Mouse (Mus musculus): Measurements from ENCODE around the gene Pskh1. TPM values are rescaled to one million over a fixed set of nuclear protein-coding genes. Genes with fewer than 3 reads are reported as not detected.

The Pskh1 gene
- polyA plus RNA-seq, 1 experiment from 2014 or later: 29.9 TPM

GRCm38 (mm10) chr8:105919390-105919789, 19.1 kb downstream of the Pskh1 start:
- DNase-seq (ENCODE audit: low spot score): no peak
- Histone ChIP-seq H3K4me1 (no peaks in the 10 kb centered on the region), H3K27ac (replicated peaks) (no peak overlapping the region), H3K9me3 (replicated peaks) (no peaks in the 10 kb centered on the region), H3K36me3 (peaks cover 42% of the 10 kb centered on the region), H3K4me3 (no peak overlapping the region), H3K27me3 (ENCODE audit: low read depth, poor library complexity, severe bottlenecking) (no peaks in the 10 kb centered on the region)
- WGBS: 90% methylated on average over 3 of the region's 3 CpGs

- Histone ChIP-seq H3K9me3 (replicated peaks) (no peaks in the 10 kb centered on the region), H3K36me3 (peaks cover 24% of the 10 kb centered on the region), H3K27me3 (ENCODE audit: low read depth, poor library complexity, severe bottlenecking) (no peaks in the 10 kb centered on the region), H3K4me1 (0 out of 2 replicates have a peak, but pooled peaks cover 4% of the 10 kb centered on the region), H3K27ac (replicated peaks) (no peak overlapping the region), H3K4me3 (no peak overlapping the region)
- no peak for DNase-seq (ENCODE audit: low spot score)
- 73% methylated on average over 3 of the region's 3 CpGs for WGBS
Measured at GRCm38 (mm10) chr8:105925123-105925522, 24.9 kb downstream of the Pskh1 start.

GRCm38 (mm10) chr8:105930602-105931001, 30.4 kb downstream of the Pskh1 start:
- peak overlapping the region; percentile 75 for H3K27ac ChIP-seq (replicated peaks)

GRCm38 (mm10) chr8:105931271-105931670, 31.0 kb downstream of the Pskh1 start:
- DNase-seq (ENCODE audit: low spot score): no peak
- H3K4me1 ChIP-seq: peaks cover 10% of the 10 kb centered on the region
- H3K36me3 ChIP-seq: peaks cover 31% of the 10 kb centered on the region
- H3K27ac ChIP-seq (replicated peaks): no peak overlapping the region
- H3K9me3 ChIP-seq (replicated peaks): no peaks in the 10 kb centered on the region
- H3K4me3 ChIP-seq: no peak overlapping the region
- WGBS: 91% methylated on average over 3 of the region's 3 CpGs
- H3K27me3 ChIP-seq (ENCODE audit: low read depth, poor library complexity, severe bottlenecking): no peaks in the 10 kb centered on the region

More at GRCm38 (mm10) chr8:105930602-105931001, 30.4 kb downstream of the Pskh1 start:
- H3K27me3 ChIP-seq (ENCODE audit: low read depth, poor library complexity, severe bottlenecking): no peaks in the 10 kb centered on the region
- peaks cover 31% of the 10 kb centered on the region for H3K36me3 ChIP-seq
- 16% methylated on average over 8 of the region's 8 CpGs for WGBS
- H3K9me3 ChIP-seq (replicated peaks): no peaks in the 10 kb centered on the region
- peaks cover 7% of the 10 kb centered on the region for H3K4me1 ChIP-seq
- DNase-seq (ENCODE audit: low spot score): peak; percentile 82
- H3K4me3 ChIP-seq: no peak overlapping the region

GRCm38 (mm10) chr8:105932525-105932924, 32.3 kb downstream of the Pskh1 start:
- H3K36me3 ChIP-seq: peaks cover 31% of the 10 kb centered on the region
- no peaks in the 10 kb centered on the region for H3K27me3 ChIP-seq (ENCODE audit: low read depth, poor library complexity, severe bottlenecking)
- DNase-seq (ENCODE audit: low spot score): no peak
- H3K27ac ChIP-seq (replicated peaks): no peak overlapping the region
- H3K9me3 ChIP-seq (replicated peaks): no peaks in the 10 kb centered on the region
- H3K4me3 ChIP-seq: no peak overlapping the region
- WGBS: 94% methylated on average over 11 of the region's 11 CpGs
- peaks cover 16% of the 10 kb centered on the region for H3K4me1 ChIP-seq

- Histone ChIP-seq H3K4me3 (no peak within 1 kb of the TSS), H3K36me3 (peaks cover 31% of the 10 kb centered on the region), H3K4me1 (peaks cover 25% of the 10 kb centered on the region), H3K27ac (replicated peaks) (no peak within 1 kb of the TSS), H3K27me3 (ENCODE audit: low read depth, poor library complexity, severe bottlenecking) (no peaks in the 10 kb centered on the region), H3K9me3 (replicated peaks) (no peaks in the 10 kb centered on the region)
- DNase-seq (ENCODE audit: low spot score): no peak
- WGBS: 96% methylated on average over 2 of the region's 2 CpGs
Measured at GRCm38 (mm10) chr8:105933762-105934161, 33.5 kb downstream of the Pskh1 start, which contains the start of gene Ctrl. Gene Ctrl (minus strand): TSS chr8:105933862.

GRCm38 (mm10) chr8:105935105-105935504, 34.9 kb downstream of the Pskh1 start:
- Histone ChIP-seq H3K27ac (replicated peaks) (no peak overlapping the region), H3K4me3 (no peak overlapping the region), H3K9me3 (replicated peaks) (no peaks in the 10 kb centered on the region), H3K36me3 (peaks cover 21% of the 10 kb centered on the region), H3K4me1 (peaks cover 25% of the 10 kb centered on the region), H3K27me3 (ENCODE audit: low read depth, poor library complexity, severe bottlenecking) (no peaks in the 10 kb centered on the region)
- DNase-seq (ENCODE audit: low spot score): no peak
- 87% methylated on average over 6 of the region's 6 CpGs for WGBS

- DNase-seq (ENCODE audit: low spot score): no peak
- H3K4me3 ChIP-seq: peak overlapping the region; percentile 86
- H3K36me3 ChIP-seq: peaks cover 13% of the 10 kb centered on the region
- H3K9me3 ChIP-seq (replicated peaks): no peaks in the 10 kb centered on the region
- 36% methylated on average over 7 of the region's 7 CpGs for WGBS
- peaks cover 25% of the 10 kb centered on the region for H3K4me1 ChIP-seq
- peak overlapping the region; percentile 92 for H3K27ac ChIP-seq (replicated peaks)
- H3K27me3 ChIP-seq (ENCODE audit: low read depth, poor library complexity, severe bottlenecking): no peaks in the 10 kb centered on the region
Measured at GRCm38 (mm10) chr8:105935863-105936603, 35.8 kb downstream of the Pskh1 start.

- Histone ChIP-seq H3K36me3 (peaks cover 6% of the 10 kb centered on the region), H3K9me3 (replicated peaks) (no peaks in the 10 kb centered on the region), H3K4me3 (peak overlapping the region; percentile 86), H3K4me1 (peaks cover 25% of the 10 kb centered on the region), H3K27ac (replicated peaks) (peak overlapping the region; percentile 92), H3K27me3 (ENCODE audit: low read depth, poor library complexity, severe bottlenecking) (no peaks in the 10 kb centered on the region)
- peak; percentile 91 for DNase-seq (ENCODE audit: low spot score)
- WGBS: under 1% methylated on average over 29 of the region's 30 CpGs
Measured at GRCm38 (mm10) chr8:105936866-105937475, 36.7 kb downstream of the Pskh1 start.

GRCm38 (mm10) chr8:105937496-105938305, 37.5 kb downstream of the Pskh1 start:
- no peaks in the 10 kb centered on the region for H3K27me3 ChIP-seq (ENCODE audit: low read depth, poor library complexity, severe bottlenecking)
- no peaks in the 10 kb centered on the region; the same call in 1 of the 2 replicates for H3K36me3 ChIP-seq
- DNase-seq (ENCODE audit: low spot score): peak; percentile 32
- peak overlapping the region; percentile 86 for H3K4me3 ChIP-seq
- WGBS: 2% methylated on average over 33 of the region's 33 CpGs
- H3K9me3 ChIP-seq (replicated peaks): no peaks in the 10 kb centered on the region
- H3K4me1 ChIP-seq: peaks cover 25% of the 10 kb centered on the region
- peak overlapping the region; percentile 92 for H3K27ac ChIP-seq (replicated peaks)

GRCm38 (mm10) chr8:105938306-105938669, 38.0 kb downstream of the Pskh1 start, which contains the start of gene Psmb10:
Gene Psmb10 (minus strand): TSS chr8:105938444.
- 48% methylated on average over 4 of the region's 4 CpGs for WGBS
- Histone ChIP-seq H3K4me3 (peak within 1 kb of the TSS; percentile 86), H3K27ac (replicated peaks) (peak within 1 kb of the TSS; percentile 92), H3K36me3 (peaks cover 4% of the 10 kb centered on the region), H3K27me3 (ENCODE audit: low read depth, poor library complexity, severe bottlenecking) (no peaks in the 10 kb centered on the region), H3K4me1 (peaks cover 25% of the 10 kb centered on the region), H3K9me3 (replicated peaks) (no peaks in the 10 kb centered on the region)
- DNase-seq (ENCODE audit: low spot score): no peak

GRCm38 (mm10) chr8:105942026-105942425, 41.8 kb downstream of the Pskh1 start:
- Histone ChIP-seq H3K36me3 (peaks cover 39% of the 10 kb centered on the region), H3K4me1 (peaks cover 9% of the 10 kb centered on the region), H3K9me3 (replicated peaks) (no peaks in the 10 kb centered on the region), H3K27ac (replicated peaks) (no peak overlapping the region), H3K27me3 (ENCODE audit: low read depth, poor library complexity, severe bottlenecking) (no peaks in the 10 kb centered on the region), H3K4me3 (no peak overlapping the region)
- DNase-seq (ENCODE audit: low spot score): no peak
- WGBS: 92% methylated on average over 11 of the region's 11 CpGs

Data from midbrain, embryonic 10.5 days (tissue).